Mouse (Mus musculus): ENCODE data around the gene Rap1gap. TPM values are rescaled to one million over a fixed set of nuclear protein-coding genes. Genes with fewer than 3 reads are reported as not detected.
A peak's percentile ranks its signal among the peaks of the same experiment; 100 is the strongest.

Rap1gap gene
- polyA plus RNA-seq, 1 experiment from 2014 or later = 5.7 TPM

GRCm38 (mm10) chr4:137721563-137721962, 57.0 kb downstream of the Rap1gap start:
- Histone ChIP-seq H3K27me3 (ENCODE audit: control insufficient read depth, insufficient read depth, low read length) (peaks cover 4% of the 10 kb centered on the region), H3K4me2 (ENCODE audit: low read depth, low read length) (no peak overlapping the region), H3K9me3 (replicated peaks; ENCODE audit: control insufficient read depth, low read length) (no peaks in the 10 kb centered on the region), H3K27ac (replicated peaks; ENCODE audit: low read depth, low read length) (no peak overlapping the region), H3K4me1 (ENCODE audit: control insufficient read depth, insufficient read depth, low read length) (peaks cover 2% of the 10 kb centered on the region; the same call in 1 of the 2 replicates), H3K4me3 (ENCODE audit: low read depth, low read length) (no peak overlapping the region), H3K36me3 (replicated peaks; ENCODE audit: control insufficient read depth, insufficient read depth, low read depth, low read length) (no peaks in the 10 kb centered on the region), H3K9ac (replicated peaks; ENCODE audit: low read length) (no peak overlapping the region)
- no peak for DNase-seq (ENCODE audit: low spot score)
- ATAC-seq (replicated peaks; ENCODE audit: insufficient number of reproducible peaks, low FRiP score, low TSS enrichment, low read depth) = no peak
- WGBS = 93% methylated on average over 15 of the region's 15 CpGs

GRCm38 (mm10) chr4:137722230-137722629, 57.7 kb downstream of the Rap1gap start:
- Histone ChIP-seq H3K4me1 (ENCODE audit: control insufficient read depth, insufficient read depth, low read length) (peaks cover 4% of the 10 kb centered on the region; the same call in 1 of the 2 replicates), H3K4me3 (ENCODE audit: low read depth, low read length) (no peak overlapping the region), H3K4me2 (ENCODE audit: low read depth, low read length) (no peak overlapping the region), H3K27me3 (ENCODE audit: control insufficient read depth, insufficient read depth, low read length) (peaks cover 4% of the 10 kb centered on the region), H3K27ac (replicated peaks; ENCODE audit: low read depth, low read length) (no peak overlapping the region), H3K9me3 (replicated peaks; ENCODE audit: control insufficient read depth, low read length) (no peaks in the 10 kb centered on the region), H3K9ac (replicated peaks; ENCODE audit: low read length) (no peak overlapping the region), H3K36me3 (replicated peaks; ENCODE audit: control insufficient read depth, insufficient read depth, low read depth, low read length) (no peaks in the 10 kb centered on the region)
- no peak for DNase-seq (ENCODE audit: low spot score)
- ATAC-seq (replicated peaks; ENCODE audit: insufficient number of reproducible peaks, low FRiP score, low TSS enrichment, low read depth) = no peak
- 92% methylated on average over 3 of the region's 3 CpGs for WGBS

- Histone ChIP-seq H3K9ac (replicated peaks; ENCODE audit: low read length) (no peak overlapping the region), H3K4me3 (ENCODE audit: low read depth, low read length) (no peak overlapping the region), H3K27ac (replicated peaks; ENCODE audit: low read depth, low read length) (no peak overlapping the region)
These were observed 58.3 kb downstream of the Rap1gap start for GRCm38 (mm10) chr4:137722692-137723427.

GRCm38 (mm10) chr4:137723527-137723926, 59.0 kb downstream of the Rap1gap start:
- H3K36me3 ChIP-seq (replicated peaks; ENCODE audit: control insufficient read depth, insufficient read depth, low read depth, low read length) = no peaks in the 10 kb centered on the region
- ATAC-seq (replicated peaks; ENCODE audit: insufficient number of reproducible peaks, low FRiP score, low TSS enrichment, low read depth) (no peak), DNase-seq (ENCODE audit: low spot score) (no peak)
- no peak overlapping the region for H3K4me3 ChIP-seq (ENCODE audit: low read depth, low read length)
- H3K4me2 ChIP-seq (ENCODE audit: low read depth, low read length) = peak overlapping the region; percentile 11
- 39% methylated on average over 25 of the region's 25 CpGs for WGBS
- H3K27ac ChIP-seq (replicated peaks; ENCODE audit: low read depth, low read length) = no peak overlapping the region
- H3K9ac ChIP-seq (replicated peaks; ENCODE audit: low read length) = peak overlapping the region; percentile 23; the same call in 1 of the 2 replicates
- peaks cover 13% of the 10 kb centered on the region for H3K27me3 ChIP-seq (ENCODE audit: control insufficient read depth, insufficient read depth, low read length)
- peaks cover 14% of the 10 kb centered on the region for H3K4me1 ChIP-seq (ENCODE audit: control insufficient read depth, insufficient read depth, low read length)
- no peaks in the 10 kb centered on the region for H3K9me3 ChIP-seq (replicated peaks; ENCODE audit: control insufficient read depth, low read length)

More at GRCm38 (mm10) chr4:137722692-137723427, 58.3 kb downstream of the Rap1gap start:
- DNase-seq (ENCODE audit: low spot score) (peak; percentile 90), ATAC-seq (replicated peaks; ENCODE audit: insufficient number of reproducible peaks, low FRiP score, low TSS enrichment, low read depth) (no peak)
- Histone ChIP-seq H3K4me2 (ENCODE audit: low read depth, low read length) (peak overlapping the region; percentile 1; the same call in 1 of the 2 replicates), H3K36me3 (replicated peaks; ENCODE audit: control insufficient read depth, insufficient read depth, low read depth, low read length) (no peaks in the 10 kb centered on the region), H3K9me3 (replicated peaks; ENCODE audit: control insufficient read depth, low read length) (no peaks in the 10 kb centered on the region), H3K27me3 (ENCODE audit: control insufficient read depth, insufficient read depth, low read length) (peaks cover 7% of the 10 kb centered on the region), H3K4me1 (ENCODE audit: control insufficient read depth, insufficient read depth, low read length) (peaks cover 8% of the 10 kb centered on the region)
- 26% methylated on average over 12 of the region's 12 CpGs for WGBS

GRCm38 (mm10) chr4:137724212-137724611, 59.7 kb downstream of the Rap1gap start:
- no peak overlapping the region for H3K27ac ChIP-seq (replicated peaks; ENCODE audit: low read depth, low read length)
- no peak overlapping the region for H3K9ac ChIP-seq (replicated peaks; ENCODE audit: low read length)
- peak overlapping the region; percentile 0; the same call in 1 of the 2 replicates for H3K4me2 ChIP-seq (ENCODE audit: low read depth, low read length)
- no peak for DNase-seq (ENCODE audit: low spot score)
- no peaks in the 10 kb centered on the region for H3K36me3 ChIP-seq (replicated peaks; ENCODE audit: control insufficient read depth, insufficient read depth, low read depth, low read length)
- H3K4me1 ChIP-seq (ENCODE audit: control insufficient read depth, insufficient read depth, low read length) = peaks cover 18% of the 10 kb centered on the region
- no peaks in the 10 kb centered on the region for H3K9me3 ChIP-seq (replicated peaks; ENCODE audit: control insufficient read depth, low read length)
- ATAC-seq (replicated peaks; ENCODE audit: insufficient number of reproducible peaks, low FRiP score, low TSS enrichment, low read depth) = no peak
- peaks cover 20% of the 10 kb centered on the region for H3K27me3 ChIP-seq (ENCODE audit: control insufficient read depth, insufficient read depth, low read length)
- no peak overlapping the region for H3K4me3 ChIP-seq (ENCODE audit: low read depth, low read length)
- 45% methylated on average over 10 of the region's 11 CpGs for WGBS

GRCm38 (mm10) chr4:137724766-137725165, 60.2 kb downstream of the Rap1gap start:
- H3K9me3 ChIP-seq (replicated peaks; ENCODE audit: control insufficient read depth, low read length) = no peaks in the 10 kb centered on the region
- H3K4me1 ChIP-seq (ENCODE audit: control insufficient read depth, insufficient read depth, low read length) = peaks cover 16% of the 10 kb centered on the region
- 49% methylated on average over 8 of the region's 8 CpGs for WGBS
- peaks cover 25% of the 10 kb centered on the region for H3K27me3 ChIP-seq (ENCODE audit: control insufficient read depth, insufficient read depth, low read length)
- no peak overlapping the region for H3K9ac ChIP-seq (replicated peaks; ENCODE audit: low read length)
- no peak for ATAC-seq (replicated peaks; ENCODE audit: insufficient number of reproducible peaks, low FRiP score, low TSS enrichment, low read depth)
- H3K36me3 ChIP-seq (replicated peaks; ENCODE audit: control insufficient read depth, insufficient read depth, low read depth, low read length) = no peaks in the 10 kb centered on the region
- H3K27ac ChIP-seq (replicated peaks; ENCODE audit: low read depth, low read length) = no peak overlapping the region
- no peak overlapping the region for H3K4me2 ChIP-seq (ENCODE audit: low read depth, low read length)
- no peak overlapping the region for H3K4me3 ChIP-seq (ENCODE audit: low read depth, low read length)
- peak; percentile 36 for DNase-seq (ENCODE audit: low spot score)

GRCm38 (mm10) chr4:137725541-137726145, 61.1 kb downstream of the Rap1gap start:
- H3K9me3 ChIP-seq (replicated peaks; ENCODE audit: control insufficient read depth, low read length) = no peaks in the 10 kb centered on the region
- ATAC-seq (replicated peaks; ENCODE audit: insufficient number of reproducible peaks, low FRiP score, low TSS enrichment, low read depth) (no peak), DNase-seq (ENCODE audit: low spot score) (no peak)
- no peak overlapping the region for H3K27ac ChIP-seq (replicated peaks; ENCODE audit: low read depth, low read length)
- no peak overlapping the region for H3K4me2 ChIP-seq (ENCODE audit: low read depth, low read length)
- H3K9ac ChIP-seq (replicated peaks; ENCODE audit: low read length) = no peak overlapping the region
- H3K27me3 ChIP-seq (ENCODE audit: control insufficient read depth, insufficient read depth, low read length) = peaks cover 26% of the 10 kb centered on the region
- 76% methylated on average over 13 of the region's 13 CpGs for WGBS
- no peaks in the 10 kb centered on the region for H3K36me3 ChIP-seq (replicated peaks; ENCODE audit: control insufficient read depth, insufficient read depth, low read depth, low read length)
- no peak overlapping the region for H3K4me3 ChIP-seq (ENCODE audit: low read depth, low read length)
- H3K4me1 ChIP-seq (ENCODE audit: control insufficient read depth, insufficient read depth, low read length) = peaks cover 16% of the 10 kb centered on the region

All from embryonic facial prominence, embryonic 11.5 days (tissue).